Mouse (Mus musculus) megakaryocyte, embryonic 14.5 days (primary cell): ENCODE results near the gene Msto1.

Experiments used
- FLI1 ChIP-seq: IDR thresholded peaks from 2 replicates; pipeline ENCODE4 v1.6.1; 2012; ENCODE audit warnings: low read length, inconsistent platforms, mixed read lengths
- GATA1 ChIP-seq: IDR thresholded peaks from 3 replicates; pipeline ENCODE4 v1.6.1; 2012; ENCODE audit warnings: mixed read lengths, low read length, inconsistent platforms, borderline replicate concordance

DNA sequence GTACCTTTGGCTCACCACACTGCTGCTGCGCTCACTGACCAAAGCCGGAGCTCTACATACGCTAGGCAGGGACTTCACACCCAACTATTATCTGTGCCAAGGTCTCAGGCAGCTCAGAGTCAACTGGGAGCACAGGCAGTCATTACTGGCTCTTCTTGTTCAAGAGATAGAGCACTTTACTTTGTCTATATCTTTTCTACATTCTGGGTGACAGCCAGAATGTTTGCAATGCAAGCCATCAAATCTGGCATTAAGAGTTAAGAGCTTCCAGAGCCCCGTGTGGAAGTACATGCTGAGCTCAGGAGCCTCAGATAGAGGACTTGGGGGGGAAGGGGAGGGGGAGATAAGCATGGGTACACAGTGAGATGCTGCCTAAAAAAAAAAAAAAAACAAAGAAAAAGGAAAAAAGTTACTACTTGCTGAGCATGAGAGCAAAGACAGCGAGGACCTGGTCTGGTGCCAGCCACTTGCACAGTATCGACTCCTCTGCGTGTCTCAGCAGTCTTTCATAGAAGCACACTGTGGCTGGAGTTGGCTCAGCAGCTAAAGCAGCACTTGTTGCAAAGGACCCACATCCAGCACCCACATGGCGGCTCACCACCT, 10.3 kb upstream of the Msto1 start:
- TF ChIP-seq GATA1 (no peak), FLI1 (no peak)
